Mouse (Mus musculus): ENCODE measurements around the gene Vav2. TPM values are rescaled to one million over a fixed set of nuclear protein-coding genes. Genes with fewer than 3 reads are reported as not detected.

Vav2 gene
- total RNA-seq, 2 experiments from 2014 or later: 7.8 to 9.2 TPM

DNA sequence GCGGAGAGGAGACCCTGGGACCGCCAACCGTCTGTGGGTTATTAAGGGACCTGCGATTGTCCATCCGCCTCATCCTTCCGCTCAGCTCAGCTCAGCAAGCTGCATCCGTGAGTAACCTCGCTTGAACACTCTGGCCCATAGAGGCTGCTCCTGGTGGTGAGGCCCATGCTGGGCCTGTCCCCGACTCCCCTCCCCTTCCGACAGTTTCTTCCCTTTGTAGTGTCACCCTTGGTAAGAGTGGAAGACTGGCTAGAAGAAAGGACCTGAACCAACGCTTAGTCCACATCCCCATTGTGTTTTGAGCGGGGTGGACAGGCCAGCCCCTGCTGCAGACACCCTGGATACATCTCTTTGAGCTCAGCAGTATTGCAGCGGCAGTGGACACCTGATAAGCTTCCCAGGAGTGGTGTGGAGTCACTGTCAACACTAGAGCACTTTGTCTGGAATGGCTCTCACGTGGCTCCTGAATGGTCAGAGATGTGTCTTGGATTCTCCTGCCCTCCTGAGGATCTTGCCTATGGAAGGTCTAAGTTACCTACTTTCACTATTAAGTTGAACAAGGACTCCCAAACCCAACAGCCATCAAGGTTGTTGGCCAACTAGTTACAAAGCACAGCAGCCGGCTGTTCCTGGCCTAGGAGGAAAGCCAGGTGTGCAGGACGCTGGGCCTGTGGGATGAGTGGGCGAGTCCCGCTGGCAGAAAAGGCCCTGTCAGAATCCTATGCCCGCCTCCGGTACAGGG, 16.0 kb upstream of the Vav2 start:
- no peak for DNase-seq (ENCODE audit: low spot score in 2 of 2)

DNA sequence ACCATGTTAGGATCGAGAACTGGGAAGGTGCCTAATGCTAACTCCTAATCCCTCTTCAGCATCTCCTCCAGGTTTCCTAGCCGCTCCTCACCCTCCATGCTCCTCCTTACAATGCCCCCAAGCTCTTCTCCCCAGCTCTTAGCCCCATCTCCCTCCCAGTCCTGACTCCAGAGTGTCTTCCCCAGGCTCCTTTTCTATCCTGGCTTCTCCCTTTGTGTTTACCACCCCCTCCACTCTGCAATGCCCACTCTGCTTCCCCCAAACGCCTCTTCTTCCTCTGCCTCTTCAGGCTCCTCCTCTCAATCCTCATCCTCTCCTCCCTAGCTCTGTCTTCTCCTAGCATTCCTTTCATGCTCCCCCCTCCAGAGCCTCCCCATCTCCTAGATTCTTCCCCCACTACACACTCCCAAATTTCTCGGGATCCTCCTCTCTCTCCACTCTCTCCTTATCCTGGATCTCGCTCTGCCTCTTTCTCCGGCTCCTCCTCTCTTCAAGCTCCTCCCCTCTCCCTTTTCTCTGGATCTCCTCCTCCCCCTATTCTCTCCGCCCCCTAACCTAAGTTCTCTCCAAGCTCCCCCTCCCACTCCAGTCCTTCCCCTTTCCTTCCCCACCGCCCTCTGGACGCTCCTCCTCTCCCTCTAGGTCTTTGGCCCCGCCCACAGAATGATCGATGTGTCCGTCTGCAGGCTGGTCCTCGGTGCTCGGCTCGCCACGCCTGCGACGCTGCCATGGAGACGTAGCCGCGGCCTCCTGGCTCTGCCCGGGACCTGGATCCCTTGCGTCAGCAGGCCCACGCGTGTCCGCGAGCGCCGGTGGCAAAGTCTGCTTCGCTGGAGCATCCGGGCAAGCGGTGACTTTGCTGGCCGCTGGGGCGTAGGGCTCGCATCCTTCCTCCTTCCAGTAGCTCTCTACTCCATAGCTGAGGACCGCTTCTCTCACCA, 15.2 kb upstream of the Vav2 start, which contains the start of gene Brd3os:
Gene Brd3os, plus strand, starts transcription at position 558 of the 941 bp plus-strand sequence.
- DNase-seq (ENCODE audit: low spot score in 2 of 2): peak; percentile 93 to 96

DNA sequence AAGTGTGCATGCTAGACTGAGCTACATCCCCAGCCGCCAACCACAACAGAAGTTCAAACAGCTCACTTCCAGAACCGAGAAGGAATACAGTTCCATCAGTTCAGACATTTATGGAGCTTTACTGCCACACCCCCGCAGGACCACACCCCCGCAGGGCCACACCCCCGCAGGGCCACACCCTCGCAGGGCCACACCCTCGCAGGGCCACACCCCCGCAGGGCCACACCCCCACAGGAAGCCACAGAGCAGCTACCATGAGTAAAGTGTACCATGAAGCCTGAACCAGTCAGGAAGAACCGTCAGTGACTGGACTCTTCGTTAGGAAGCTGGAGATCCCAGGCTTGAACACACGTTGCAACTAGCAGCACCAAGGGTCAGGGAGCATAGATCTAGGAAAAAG, 11.4 kb upstream of the Vav2 start:
- DNase-seq (ENCODE audit: low spot score in 2 of 2): no peak

DNA sequence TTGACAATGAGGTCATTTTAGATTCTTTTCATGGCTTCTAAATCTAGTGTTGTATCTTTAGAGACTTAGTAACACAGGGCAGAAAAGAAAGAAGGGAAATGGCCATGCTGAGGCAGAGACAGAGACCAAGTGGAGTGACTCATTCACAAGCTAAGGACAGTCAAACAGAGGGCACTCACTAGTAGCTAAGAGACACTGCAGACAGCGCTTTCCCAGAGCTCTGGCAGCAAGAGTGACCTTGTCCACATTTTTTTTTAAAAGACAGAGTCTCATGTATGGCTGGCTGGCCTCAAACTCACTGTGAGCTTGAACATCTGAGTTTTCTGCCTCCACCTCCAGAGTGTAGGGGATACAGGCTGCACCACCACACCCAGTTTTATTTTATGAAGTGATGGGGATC, 11.0 kb upstream of the Vav2 start:
- DNase-seq (ENCODE audit: low spot score in 2 of 2): no peak

DNA sequence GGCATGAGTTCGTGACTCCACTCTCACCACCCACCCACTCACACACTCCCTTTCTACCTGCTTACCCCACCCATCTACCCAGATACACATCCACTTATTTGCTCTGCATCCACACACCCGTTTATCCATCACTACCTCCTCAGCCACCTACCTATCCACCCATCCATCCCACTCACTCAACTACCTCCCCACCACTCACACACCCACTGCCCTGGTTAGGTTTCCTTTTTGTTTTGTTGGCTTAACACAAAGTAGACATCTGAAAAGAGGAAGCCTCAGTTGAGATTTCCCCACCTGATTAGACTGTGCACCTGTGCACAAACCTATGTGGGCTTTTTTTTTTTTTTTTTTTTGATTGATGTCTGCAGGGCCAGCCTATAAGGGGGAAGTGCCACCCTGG, 5.8 kb upstream of the Vav2 start:
- DNase-seq (ENCODE audit: low spot score in 2 of 2): no peak

GRCm38 (mm10) chr2:27430621-27431020, 3.8 kb upstream of the Vav2 start:
- DNase-seq (ENCODE audit: low spot score in 2 of 2): peak; percentile 72 to 83

- DNase-seq (ENCODE audit: low spot score in 2 of 2): peak; percentile 73 to 90
These were observed 1.2 kb upstream of the Vav2 start for GRCm38 (mm10) chr2:27428071-27428470.

- DNase-seq (ENCODE audit: low spot score in 2 of 2): no peak
These were observed 403 bp downstream of the Vav2 start for GRCm38 (mm10) chr2:27426406-27426854.

DNA sequence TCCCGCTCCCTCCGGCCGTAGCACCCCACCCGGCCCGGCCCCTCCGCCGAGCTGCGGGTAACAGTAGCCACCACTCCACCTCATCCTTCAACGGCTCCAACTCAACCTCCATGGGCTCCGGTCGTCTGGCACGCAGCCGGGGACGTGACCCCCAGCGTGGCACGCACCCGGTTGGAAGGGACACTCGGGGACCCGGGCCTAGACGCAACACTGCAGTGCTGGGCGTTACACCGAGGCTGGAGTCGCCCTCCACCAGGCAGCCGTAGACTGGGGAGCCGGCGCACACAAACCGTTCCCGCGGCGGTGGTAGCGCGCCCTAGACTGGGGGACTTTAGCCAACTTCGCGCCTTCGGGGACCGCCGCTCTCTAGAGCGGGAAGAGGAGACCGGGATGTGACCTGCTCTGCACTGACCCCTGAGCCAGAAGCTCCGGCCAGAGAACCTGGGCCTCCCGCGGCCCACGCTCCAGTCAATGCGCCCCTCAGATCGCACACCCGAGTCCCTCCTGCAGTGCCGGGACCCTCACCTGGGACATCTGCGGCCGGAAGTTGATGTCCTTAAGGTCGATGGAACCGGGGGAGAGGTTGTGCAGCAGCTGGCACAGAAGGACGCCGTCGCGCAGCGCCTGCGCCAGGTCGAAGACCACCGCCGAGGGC, 955 bp downstream of the Vav2 start:
- DNase-seq (ENCODE audit: low spot score in 2 of 2): no peak

DNA sequence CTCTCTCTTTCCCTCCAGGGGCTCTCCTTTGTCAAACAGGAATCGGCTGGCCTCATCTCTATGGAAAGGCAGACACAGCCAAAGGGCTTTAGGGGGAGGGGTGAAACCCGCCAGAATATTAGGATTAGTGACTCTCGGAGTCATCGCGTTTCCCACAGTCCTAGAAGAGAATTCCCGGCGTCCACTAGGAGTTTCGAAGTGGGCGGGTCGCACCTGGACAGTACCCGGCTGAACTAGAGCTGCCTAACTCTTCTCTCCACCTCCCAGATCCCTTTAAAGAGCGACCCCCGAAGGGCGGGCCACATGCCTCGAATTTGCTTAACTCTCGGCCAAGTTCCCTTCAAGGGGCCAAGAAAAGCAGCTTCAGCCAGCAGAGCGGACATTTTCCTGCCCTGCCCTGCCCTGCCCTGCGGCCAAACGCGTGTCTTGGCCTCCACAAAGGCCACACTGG, 1.6 kb downstream of the Vav2 start:
- no peak for DNase-seq (ENCODE audit: low spot score in 2 of 2)

GRCm38 (mm10) chr2:27423596-27423995, 3.2 kb downstream of the Vav2 start:
- DNase-seq (ENCODE audit: low spot score in 2 of 2): no peak

- peak; percentile 36 to 83 for DNase-seq (ENCODE audit: low spot score in 2 of 2)
These were observed 5.4 kb downstream of the Vav2 start for GRCm38 (mm10) chr2:27421293-27422068.

GRCm38 (mm10) chr2:27418577-27419070, 8.2 kb downstream of the Vav2 start:
- DNase-seq (ENCODE audit: low spot score in 2 of 2): no peak

DNA sequence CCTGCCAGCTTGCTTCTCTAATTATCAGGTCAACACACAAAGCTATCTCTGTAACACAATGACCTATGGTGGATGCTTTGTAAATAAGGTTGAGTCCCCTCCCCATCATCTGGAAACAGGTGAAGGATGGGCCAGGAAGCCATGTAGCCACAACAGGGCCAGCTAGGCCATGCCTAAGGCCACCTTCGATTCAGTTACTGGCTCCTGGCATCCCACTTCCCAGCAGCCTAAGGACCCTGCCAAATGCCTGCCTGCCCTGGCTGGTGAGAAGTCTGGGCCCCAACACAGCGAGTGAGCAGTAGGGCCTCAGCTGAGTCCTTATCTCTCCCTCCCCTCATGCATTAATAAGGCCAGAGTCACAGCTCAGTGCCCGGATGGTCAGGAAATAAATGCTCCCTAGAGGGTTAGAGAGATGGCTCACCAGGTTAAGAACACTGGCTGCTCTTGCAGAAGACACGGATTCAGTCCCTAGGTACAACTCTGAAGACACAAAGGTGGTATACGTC, 9.1 kb downstream of the Vav2 start:
- DNase-seq (ENCODE audit: low spot score in 2 of 2): no peak

DNA sequence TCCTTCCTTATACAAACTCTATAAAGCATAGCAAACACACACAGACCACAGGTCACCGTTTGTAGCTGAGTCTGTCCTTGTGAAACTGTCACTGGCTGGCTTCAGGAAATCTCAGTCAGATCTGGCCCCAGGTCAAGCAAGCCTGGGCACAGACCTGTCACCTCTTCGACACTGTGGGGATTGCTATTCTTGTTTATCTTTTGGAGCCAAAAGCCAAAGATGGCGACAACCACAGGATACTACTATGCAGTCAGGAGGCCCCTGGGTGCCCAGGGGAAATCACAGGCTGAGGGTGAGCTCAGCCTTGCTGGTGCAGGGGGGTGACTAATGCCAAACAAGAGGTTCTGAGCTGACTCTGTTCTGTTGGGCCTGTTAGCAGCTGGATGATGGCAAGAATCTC, 10.4 kb downstream of the Vav2 start:
- no peak for DNase-seq (ENCODE audit: low spot score in 2 of 2)

DNA sequence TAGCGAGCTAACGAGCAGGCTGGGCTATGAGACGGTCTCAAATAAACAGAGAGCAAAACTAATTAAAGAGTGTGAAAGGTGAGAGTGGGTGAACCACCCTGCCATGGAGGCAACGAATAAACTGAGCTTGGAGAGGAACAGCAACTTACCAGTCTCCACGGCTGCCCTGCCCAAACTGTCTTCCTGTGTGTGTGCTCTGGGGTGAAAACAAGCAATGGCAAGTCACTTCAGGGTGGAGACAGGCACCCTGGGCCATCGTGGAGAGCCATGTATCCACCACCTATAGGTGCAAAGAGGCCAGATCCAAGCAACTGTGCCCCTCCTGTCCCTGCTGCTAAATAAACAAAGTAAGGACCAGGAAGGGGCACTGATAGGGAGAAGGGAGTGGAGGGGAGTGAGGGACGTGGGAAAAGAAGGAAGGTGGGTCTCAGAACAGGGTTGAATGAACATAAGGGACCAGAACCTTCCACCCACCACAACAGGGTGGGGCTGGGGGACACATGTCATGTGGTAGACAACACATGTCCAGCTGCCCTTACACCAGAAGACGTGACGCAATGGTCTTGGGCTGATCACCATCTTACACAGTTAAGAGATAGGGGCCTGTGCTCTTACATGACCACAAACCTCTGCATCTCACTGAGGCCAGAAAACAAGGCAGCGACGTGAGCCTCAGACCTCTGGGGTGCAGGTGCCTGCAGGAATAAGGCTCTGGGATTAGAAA, 11.6 kb downstream of the Vav2 start:
- no peak for DNase-seq (ENCODE audit: low spot score in 2 of 2)

DNA sequence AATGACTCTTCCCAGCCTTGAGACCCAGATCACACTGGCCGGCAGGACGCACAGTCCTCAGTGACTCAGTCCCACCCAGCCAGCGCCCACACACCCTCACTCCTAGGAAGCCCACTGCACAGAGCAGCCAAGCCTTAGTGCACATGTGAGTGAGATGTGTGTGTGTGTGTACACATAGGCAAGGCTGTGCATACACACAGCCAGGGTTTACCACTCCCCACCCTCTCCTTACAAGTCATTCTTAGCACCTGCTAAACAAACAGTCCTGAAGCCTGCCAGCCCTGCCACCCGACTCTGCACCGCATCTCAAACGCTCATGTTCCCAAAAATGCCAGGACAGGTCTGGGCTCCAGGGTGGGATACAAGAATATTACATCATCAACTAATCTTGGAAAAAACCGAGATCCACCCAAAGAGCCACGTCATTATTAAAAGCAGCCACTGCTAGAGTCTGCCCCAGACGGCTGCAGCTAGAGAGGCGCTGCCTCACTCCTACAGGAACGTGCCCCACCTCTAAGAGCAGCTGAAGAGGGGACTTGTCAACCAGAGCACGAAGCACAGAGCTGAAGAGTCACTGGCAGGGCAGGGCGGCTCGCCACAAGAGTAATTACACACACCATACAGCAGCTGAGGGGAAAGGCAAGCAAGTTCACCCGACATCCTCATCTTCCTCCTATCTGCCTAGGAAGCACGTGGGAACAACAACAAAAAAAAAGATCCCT, 12.7 kb downstream of the Vav2 start:
- DNase-seq (ENCODE audit: low spot score in 2 of 2): no peak

DNA sequence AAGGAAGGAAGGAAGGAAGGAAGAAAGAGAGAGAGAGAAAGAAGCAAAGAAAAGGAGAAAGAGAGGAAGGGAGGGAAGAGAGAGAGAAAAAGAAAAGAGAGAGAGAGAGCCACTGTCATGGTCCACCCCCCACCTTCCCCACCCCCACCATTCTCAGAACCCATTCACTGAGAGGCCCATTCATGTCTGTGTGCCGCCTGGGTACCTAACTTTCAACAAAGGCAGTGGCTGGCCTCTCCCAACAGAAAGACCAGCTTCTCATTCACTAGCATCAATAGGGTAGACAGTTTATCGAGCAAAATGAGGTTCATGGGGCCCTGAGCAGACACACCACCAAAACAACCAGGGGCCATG, 13.3 kb downstream of the Vav2 start:
- DNase-seq (ENCODE audit: low spot score in 2 of 2): no peak

GRCm38 (mm10) chr2:27412245-27412800, 14.5 kb downstream of the Vav2 start:
- no peak for DNase-seq (ENCODE audit: low spot score in 2 of 2)
